Mouse (Mus musculus): ENCODE data around the gene Mtmr12.

DNA sequence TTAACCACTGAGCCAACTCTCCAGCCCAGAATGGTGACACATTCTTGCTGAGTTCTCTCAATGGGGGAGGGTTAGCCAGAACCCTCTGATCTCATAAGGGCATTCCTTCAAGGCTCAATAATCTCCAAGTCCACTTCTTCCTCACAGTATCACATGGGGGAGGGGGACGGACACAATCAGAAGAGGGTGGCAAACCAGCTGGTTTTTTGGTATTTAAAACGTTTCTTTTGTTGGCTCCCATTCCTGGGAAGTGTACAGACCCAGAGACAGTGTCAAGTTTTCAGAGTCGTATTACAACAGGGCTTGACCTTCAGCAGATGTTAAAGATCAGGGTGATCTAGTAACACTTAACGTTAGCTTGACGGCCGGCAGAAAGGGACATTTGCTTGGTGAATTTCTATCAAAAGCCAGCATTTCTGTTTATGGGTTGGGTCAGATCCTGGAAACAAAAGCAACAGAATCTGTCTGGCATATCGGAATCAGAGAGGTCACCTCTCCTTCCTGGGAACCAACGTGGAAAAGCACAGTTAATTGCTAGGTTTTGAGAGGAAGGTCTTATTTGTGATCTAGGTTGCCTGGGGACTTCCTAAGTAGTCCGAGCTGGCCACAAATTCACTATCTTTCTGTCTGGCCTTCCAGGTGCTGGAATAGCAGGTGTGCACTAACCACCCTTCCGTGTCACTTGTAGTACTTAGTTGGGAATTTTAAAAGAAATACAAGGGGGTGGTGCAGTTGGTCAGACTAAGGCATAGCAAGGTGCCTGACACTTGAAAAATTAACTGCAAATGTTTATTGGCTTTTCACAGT, 1.1 kb upstream of the Mtmr12 start:
- TF ChIP-seq CTCF (IDR thresholded peaks at IDR 0.05; ENCODE audit: extremely low read depth, insufficient read depth, low read length) (no peak), POLR2A (IDR thresholded peaks at IDR 0.05; ENCODE audit: extremely low read depth, insufficient read depth, low read length) (no peak)

All from cortical plate, adult 2 months (tissue).